Mouse (Mus musculus): ENCODE measurements around the gene Trpv2. TPM values are rescaled to one million over a fixed set of nuclear protein-coding genes. Genes with fewer than 3 reads are reported as not detected.

Trpv2 gene
- total RNA-seq (2023), result 45.6 TPM

DNA sequence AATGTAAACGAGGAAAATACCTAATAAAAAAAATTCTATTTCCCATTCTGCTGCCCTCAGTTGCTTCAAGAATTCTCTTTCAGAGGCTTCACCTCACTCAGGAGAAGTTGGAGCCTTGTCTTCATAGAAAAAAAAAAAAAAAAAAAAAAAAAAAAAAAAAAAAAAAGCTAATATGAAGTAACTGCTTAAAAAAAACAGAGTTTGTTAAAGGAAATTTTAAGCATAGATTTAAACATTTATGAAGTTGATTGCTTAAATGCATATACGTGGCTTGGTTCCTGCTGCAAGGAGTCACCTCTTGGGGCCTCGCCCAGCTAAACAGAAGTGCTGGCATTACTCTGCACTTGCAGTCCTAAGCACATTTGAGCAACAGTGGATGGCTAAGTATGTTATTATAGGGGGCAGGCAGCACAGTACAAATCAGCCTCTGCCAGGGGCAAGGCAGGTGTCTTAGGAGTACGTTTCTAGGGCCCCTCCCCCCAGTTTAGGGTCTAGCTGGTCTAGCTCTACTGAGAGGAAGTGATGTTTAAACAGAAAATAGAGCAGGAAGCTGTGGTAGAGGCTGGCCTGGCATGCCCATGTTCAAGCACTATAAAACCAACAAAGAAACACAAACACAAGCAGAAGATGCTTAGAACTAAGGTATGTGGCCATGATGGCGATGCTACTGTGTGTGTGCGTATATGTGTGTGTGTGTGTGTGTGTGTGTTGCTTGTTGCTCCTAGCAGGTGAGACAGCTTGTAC is at the start of gene Trpv2:
TSS of gene Trpv2 (plus strand) at position 528 of the 744 bp plus-strand sequence.

DNA sequence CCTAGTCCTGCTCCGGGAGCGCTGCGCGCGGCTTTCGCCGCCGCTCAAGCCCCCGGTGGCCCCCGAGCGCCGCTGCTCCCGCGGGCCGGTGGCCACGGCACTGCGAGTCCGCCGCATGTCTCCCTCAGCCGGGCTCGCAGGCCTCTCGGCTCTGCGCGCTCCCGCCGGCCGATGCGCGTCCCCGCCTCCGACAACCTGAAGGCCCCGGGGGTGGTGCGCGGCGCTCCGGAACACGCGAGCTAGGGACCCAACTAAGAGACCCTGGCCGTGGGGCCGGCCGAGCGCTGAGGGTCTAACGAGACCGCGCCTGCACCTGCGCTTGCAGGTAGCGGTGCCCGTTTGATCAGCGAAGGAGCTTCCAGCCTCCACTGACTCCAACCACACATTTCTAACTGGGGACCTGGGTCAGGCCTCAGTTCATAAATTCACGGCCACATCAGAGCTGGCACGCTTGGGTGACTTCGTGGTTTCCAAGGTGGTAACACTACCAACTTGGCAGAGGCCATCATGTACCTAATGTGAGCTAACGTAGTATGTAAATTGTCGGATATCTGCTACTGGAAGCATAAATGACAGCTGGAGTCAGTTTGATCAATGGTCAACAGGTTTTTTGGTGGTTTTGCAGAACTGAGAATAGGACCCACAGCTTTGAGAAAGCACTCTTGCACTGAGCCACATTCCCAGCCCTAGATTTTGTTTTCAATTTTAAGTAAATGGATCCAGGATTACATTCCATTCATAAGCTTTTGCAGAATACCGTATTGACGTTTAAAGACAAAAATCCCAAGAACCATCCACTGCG is 35.0 kb upstream of the Trpv2 start, which contains the start of gene Cenpv:
TSS of gene Cenpv (minus strand) at position 173 of the 802 bp plus-strand sequence.

GRCm38 (mm10) chr11:62550727-62551225 is 23.5 kb upstream of the Trpv2 start, which contains the start of gene Ubb:
Gene Ubb, plus strand, starts transcription at chr11:62551171.

DNA sequence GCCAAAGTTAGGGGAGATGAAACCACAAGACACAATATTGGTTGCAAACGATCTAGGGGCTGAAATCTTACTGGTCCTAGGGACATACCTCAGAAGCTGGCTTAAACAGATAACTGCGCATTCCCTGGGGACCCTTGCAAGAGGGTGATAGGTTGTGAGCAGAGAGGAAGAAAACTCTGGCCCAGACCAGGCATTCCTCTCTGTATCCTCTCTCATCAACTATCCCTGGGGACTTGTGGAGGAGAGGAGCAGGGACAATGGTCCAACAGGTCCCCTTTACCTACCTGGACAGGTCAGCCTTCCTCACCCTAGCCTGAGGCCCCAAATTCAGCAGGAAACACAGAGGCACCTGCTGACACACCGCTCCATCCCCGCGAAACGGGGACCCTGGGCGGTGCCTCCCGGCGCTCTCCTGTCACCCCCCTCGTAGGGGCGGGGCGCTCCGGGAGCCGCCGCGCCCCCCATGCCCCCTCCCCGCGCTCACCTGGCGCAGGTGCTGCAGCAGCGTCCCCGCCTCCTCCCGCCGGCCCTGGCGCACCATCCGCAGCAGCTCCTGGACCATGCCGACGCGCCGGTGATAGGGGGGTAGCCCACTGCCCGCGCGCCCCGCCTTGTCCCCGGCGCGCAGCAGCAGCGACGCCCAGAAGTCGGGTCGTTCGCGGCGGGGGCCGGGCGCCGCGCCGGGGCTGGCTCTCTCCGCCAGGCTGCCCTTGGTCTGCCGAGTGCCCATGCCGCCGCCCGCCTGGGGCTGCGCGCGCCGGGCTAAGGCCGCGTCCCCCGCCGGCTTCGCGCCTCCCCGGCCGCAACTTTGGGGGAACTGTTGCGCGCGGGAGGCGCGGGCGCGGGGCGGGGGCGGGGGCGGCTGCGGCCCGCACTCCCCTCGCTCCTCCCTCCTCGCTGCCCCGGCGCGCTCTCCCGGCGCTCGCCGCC is 73.6 kb downstream of the Trpv2 start, which contains the start of gene Lrrc75a:
TSS of gene Lrrc75a (minus strand) at position 863 of the 930 bp plus-strand sequence.

DNA sequence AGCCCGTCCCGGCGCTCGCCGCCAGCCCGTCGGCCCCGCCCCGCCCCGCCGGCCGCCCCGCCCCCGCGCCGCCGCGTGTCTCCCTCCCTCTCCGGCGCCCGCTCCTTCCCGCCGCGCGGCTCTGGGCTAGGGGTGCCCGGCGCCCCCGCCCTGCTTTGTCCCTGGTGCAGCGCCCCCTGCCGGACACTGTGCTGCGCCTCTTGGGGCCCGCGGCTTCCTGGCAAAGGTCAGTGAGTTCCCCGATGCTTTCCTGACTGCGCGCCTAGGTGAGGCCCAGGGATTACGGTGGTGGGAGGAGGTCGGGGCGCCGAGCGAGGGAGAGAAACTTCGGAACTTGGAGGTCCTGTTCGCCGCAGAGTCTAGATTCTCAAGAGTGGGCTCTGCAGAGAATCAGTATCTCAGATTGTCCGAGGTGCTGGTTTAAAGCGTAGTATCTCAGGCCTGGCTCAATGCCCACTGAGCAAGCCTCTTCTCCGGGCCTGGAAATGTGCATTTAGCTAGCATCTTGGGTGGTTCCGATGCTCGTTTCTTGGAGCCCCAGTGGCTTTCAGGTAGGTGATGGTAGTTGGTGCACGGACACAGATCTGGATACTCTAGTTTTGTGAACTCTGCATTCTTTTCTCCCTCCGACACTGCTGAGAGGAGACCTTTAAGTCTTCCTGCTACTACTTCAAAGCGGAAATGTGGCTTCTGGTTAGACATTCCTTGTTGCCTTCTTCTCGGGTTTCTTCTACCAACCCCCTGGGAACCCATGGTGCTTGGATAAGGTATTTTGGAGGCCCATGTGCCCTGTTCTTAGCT is 74.5 kb downstream of the Trpv2 start, which contains the start of gene Mmgt2:
TSS of gene Mmgt2 (plus strand) at position 74 of the 801 bp plus-strand sequence.

Other genes starting within 250 kb of the Trpv2 start
- 11.1 TPM for gene Pigl, start 116.0 kb upstream of the Trpv2 start, total RNA-seq (2023)
- gene Ncor1, start 115.9 kb upstream of the Trpv2 start, total RNA-seq (2023), result 468 TPM
- gene Cenpv, start 35.2 kb upstream of the Trpv2 start, total RNA-seq (2023), result 3.3 TPM
- 1,441 TPM for gene Ubb, start 23.3 kb upstream of the Trpv2 start, total RNA-seq (2023)
- gene Lrrc75a, start 74.0 kb downstream of the Trpv2 start, total RNA-seq (2023), result 0.56 TPM
- gene Mmgt2, start 74.2 kb downstream of the Trpv2 start, total RNA-seq (2023), result 29.8 TPM
- 14.8 TPM for gene Zfp287, start 157.4 kb downstream of the Trpv2 start, total RNA-seq (2023)
- gene Gm10428, start 178.6 kb downstream of the Trpv2 start, total RNA-seq (2023), result not detected
- 4.2 TPM for gene Zfp286, start 215.0 kb downstream of the Trpv2 start, total RNA-seq (2023)
- gene Trim16, start 245.7 kb downstream of the Trpv2 start, total RNA-seq (2023), result 1.1 TPM